Mouse (Mus musculus) heart, postnatal 0 days (tissue): ENCODE data around the gene Cpm.

Source experiments
- CTCF ChIP-seq: IDR thresholded peaks from 2 replicates; pipeline ENCODE4 v1.5.1; 2016; ENCODE audit warnings: antibody characterized with exemption, control low read depth, low read depth
- EP300 ChIP-seq: IDR thresholded peaks from 2 replicates; pipeline ENCODE4 v1.6.1; 2016; ENCODE audit warnings: antibody characterized with exemption, low read depth

DNA sequence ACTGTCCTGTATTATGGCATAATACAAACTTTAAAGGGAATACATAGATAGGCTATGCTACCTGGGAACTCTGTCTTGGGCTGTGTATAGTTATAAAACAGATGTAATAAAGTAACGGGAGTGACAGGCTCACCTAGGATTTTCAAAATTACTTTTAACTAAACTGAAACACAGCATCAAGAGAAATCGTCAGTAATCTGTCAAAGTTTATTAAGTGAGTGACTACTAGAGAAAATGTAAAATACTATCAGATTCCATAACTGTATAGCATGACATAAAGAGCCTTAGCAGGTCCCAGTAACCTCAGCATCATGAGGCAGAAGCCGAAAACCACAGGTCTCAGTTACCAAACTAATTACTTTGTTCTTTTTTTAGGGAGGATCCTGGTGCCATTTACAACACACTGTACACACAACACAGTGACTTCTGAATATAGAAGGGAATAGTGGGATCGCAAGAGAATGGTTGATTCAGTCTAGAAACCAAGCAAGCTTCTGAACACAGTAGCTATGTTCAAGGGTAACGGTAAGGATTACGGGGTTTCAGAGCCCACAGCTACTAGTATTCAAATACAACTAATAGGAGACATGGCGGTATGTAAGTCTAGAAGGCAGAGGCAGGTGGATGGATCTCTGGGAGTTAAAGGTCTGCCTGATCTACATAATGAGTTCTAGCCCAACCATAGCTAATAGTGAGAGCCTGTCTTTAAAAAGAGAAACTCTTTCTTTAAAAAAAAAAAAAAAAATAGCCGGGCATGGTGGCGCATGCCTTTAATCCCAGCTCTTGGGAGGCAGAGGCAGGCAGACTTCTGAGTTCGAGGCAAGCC is 69.2 kb downstream of the Cpm start:
- TF ChIP-seq CTCF (no peak), EP300 (no peak)
